Mouse (Mus musculus) liver, postnatal 0 days (tissue): Measurements from ENCODE around the gene Nusap1. TPM values are rescaled to one million over a fixed set of nuclear protein-coding genes. Genes with fewer than 3 reads are reported as not detected.

ENCODE experiments used
- ATAC-seq: fragments of 200-750 bp; cut with Nextera tagmentation; 2 replicates; pipeline ENCODE4 v1.8.0; 2017; ENCODE audit warnings: mild to moderate bottlenecking, moderate library complexity
- DNase-seq: peaks from one replicate; pipeline ENCODE4 v3.0.0-alpha.2; 2016
- H3K27ac ChIP-seq: fragments of 300-500 bp; sonication (generic); 2 replicates; pipeline ENCODE4 v1.5.1; 2014; ENCODE audit warnings: antibody characterized with exemption, moderate library complexity, mild to moderate bottlenecking, low read depth
- H3K27me3 ChIP-seq: fragments of 300-500 bp; sonication (generic); 2 replicates; pipeline ENCODE4 v1.6.1; 2014; ENCODE audit warnings: low read length, control low read depth, mixed read lengths; ENCODE audit not compliant: insufficient read depth
- H3K36me3 ChIP-seq: fragments of 300-500 bp; sonication (generic); replicated peaks from 2 replicates; pipeline ENCODE4 v1.6.1; 2014; ENCODE audit warnings: mild to moderate bottlenecking, control low read depth, low read length, moderate library complexity, mixed read lengths; ENCODE audit not compliant: insufficient read depth
- H3K4me1 ChIP-seq: fragments of 300-500 bp; sonication (generic); 2 replicates; pipeline ENCODE4 v1.6.1; 2014; ENCODE audit warnings: antibody characterized with exemption, mild to moderate bottlenecking, control low read depth; ENCODE audit not compliant: insufficient read depth
- H3K4me2 ChIP-seq: fragments of 300-500 bp; sonication (generic); 2 replicates; pipeline ENCODE4 v1.6.1; 2014; ENCODE audit warnings: low read depth, mild to moderate bottlenecking, low read length, moderate library complexity, mixed read lengths
- H3K4me3 ChIP-seq: fragments of 300-500 bp; sonication (generic); 2 replicates; pipeline ENCODE4 v1.5.1; 2014; ENCODE audit warnings: low read depth, low read length
- H3K9ac ChIP-seq: fragments of 300-500 bp; sonication (generic); replicated peaks from 2 replicates; pipeline ENCODE4 v1.6.1; 2014; ENCODE audit warnings: mild to moderate bottlenecking, moderate library complexity
- H3K9me3 ChIP-seq: fragments of 300-500 bp; sonication (generic); 2 replicates; pipeline ENCODE4 v1.6.1; 2016; ENCODE audit warnings: mild to moderate bottlenecking, control low read depth, low read length, mixed read lengths
- CTCF ChIP-seq: sonication (generic); IDR thresholded peaks from 2 replicates; pipeline ENCODE4 v1.5.1; 2016; ENCODE audit warnings: antibody characterized with exemption, low read depth
- EP300 ChIP-seq: IDR thresholded peaks from 2 replicates; pipeline ENCODE4 v1.6.1; 2016; ENCODE audit warnings: antibody characterized with exemption, low read depth, mild to moderate bottlenecking
- WGBS: fragments of 180-500 bp; shearing (Covaris S2); extraction: QIAGEN DNeasy Blood & Tissue Kit; methylation state at CpG from one replicate; pipeline ENCODE4 v1.1.7; 2014; ENCODE audit not compliant: insufficient replicate concordance; 5-methylcytosine and 5-hydroxymethylcytosine counted together
- polyA plus RNA-seq: library from polyadenylated mRNA; unstranded; fragments of >200 nt; fragmentation: Nextera tagmentation; extraction: Ambion mirVana; gene quantifications from 2 replicates; pipeline ENCODE4 v1.2.1, GENCODE M21; 2015

Gene Nusap1
- 45.8 and 48.5 TPM in 2 replicates for polyA plus RNA-seq

DNA sequence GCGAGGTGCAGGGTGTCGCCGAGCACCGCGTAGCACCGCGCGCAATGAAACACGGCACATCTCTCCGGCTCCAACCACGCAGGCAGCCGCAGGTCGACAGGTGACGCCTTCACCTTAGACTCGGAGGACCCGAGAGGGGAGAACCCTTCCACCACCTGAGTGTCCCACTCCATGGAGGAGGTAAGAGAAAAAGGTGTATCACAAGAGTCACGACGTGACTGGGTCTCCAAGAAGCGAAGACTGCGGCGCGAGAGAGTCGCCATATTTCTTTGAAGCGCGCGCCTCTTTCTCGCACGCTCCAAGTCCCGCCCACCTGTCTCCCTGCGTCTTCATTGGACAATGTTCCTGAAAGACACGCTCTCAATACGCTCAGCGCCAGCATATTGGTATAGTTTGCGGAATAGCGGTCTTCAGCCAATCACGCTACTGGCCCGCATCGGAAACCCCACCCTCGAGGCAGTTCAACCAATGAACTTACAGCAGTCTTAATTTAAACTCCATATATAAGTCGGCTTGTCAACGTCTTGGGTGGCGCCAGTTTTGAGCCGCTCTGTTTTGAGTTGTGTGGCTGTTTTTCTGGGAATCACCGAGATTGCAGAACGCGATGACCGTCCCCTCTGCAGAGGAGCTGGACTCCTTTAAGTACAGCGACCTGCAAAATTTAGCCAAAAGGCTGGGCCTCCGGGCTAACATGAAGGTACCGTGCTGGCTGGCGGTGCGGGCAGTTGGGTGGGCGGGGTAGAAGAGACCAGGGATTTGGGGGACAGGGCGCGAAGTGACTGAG, at the start of gene Nusap1, which contains the start of gene Oip5:
Gene Nusap1, plus strand, starts transcription at position 100 of the 784 bp plus-strand sequence.
Gene Oip5, minus strand, starts transcription at position 271 of the 784 bp plus-strand sequence.
- H3K4me3 ChIP-seq, result peak within 1 kb of the TSS; percentile 78
- no peaks in the 10 kb centered on the region for H3K9me3 ChIP-seq
- no peak for TF ChIP-seq EP300
- no peak for TF ChIP-seq CTCF
- peak within 1 kb of the TSS; percentile 75 for H3K4me2 ChIP-seq
- peak; percentile 99 for ATAC-seq
- no peaks in the 10 kb centered on the region for H3K27me3 ChIP-seq
- H3K9ac ChIP-seq, result peak within 1 kb of the TSS; percentile 85
- WGBS, result under 1% methylated on average over 55 of the region's 55 CpGs
- peak; percentile 94 for DNase-seq
- 0 out of 2 replicates have a peak, but pooled peaks cover 4% of the 10 kb centered on the region for H3K4me1 ChIP-seq
- peak within 1 kb of the TSS; percentile 89 for H3K27ac ChIP-seq
- H3K36me3 ChIP-seq, result peaks cover 8% of the 10 kb centered on the region

GRCm38 (mm10) chr2:119572471-119572870, 45.6 kb upstream of the Nusap1 start:
- no peaks in the 10 kb centered on the region for H3K9me3 ChIP-seq
- H3K4me2 ChIP-seq, result no peak overlapping the region
- peaks cover 37% of the 10 kb centered on the region for H3K36me3 ChIP-seq
- peaks cover 5% of the 10 kb centered on the region for H3K4me1 ChIP-seq
- 46% methylated on average over 1 of the region's 1 CpGs for WGBS
- H3K4me3 ChIP-seq, result no peak overlapping the region
- ATAC-seq (peak; percentile 61), DNase-seq (peak; percentile 49)
- TF ChIP-seq CTCF (no peak), EP300 (peak; percentile 77)
- H3K9ac ChIP-seq, result no peak overlapping the region
- H3K27me3 ChIP-seq, result no peaks in the 10 kb centered on the region
- peak overlapping the region; percentile 70 for H3K27ac ChIP-seq

DNA sequence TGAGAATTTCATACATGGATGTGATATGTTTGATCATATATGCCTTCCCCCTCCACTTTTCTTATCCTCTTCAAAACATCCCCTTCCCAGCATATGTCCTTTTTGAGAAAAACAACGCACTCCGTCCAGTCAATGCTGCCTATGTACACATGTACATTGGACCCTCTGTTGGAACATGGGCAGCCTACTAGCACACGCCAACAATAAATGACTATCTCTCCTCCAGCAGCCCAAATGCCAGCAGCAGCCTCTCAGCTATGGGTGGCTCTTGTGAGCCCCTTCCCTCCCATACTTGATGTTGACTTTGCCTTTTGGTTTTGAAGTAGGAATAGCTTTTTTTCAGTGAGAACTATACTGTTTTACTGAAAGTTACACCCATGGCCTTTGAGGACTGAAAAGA, 36.5 kb upstream of the Nusap1 start:
- peak; percentile 91 for ATAC-seq
- H3K27ac ChIP-seq, result peak overlapping the region; percentile 92
- H3K36me3 ChIP-seq, result peaks cover 26% of the 10 kb centered on the region
- no peak overlapping the region for H3K4me3 ChIP-seq
- H3K4me2 ChIP-seq, result no peak overlapping the region
- no peaks in the 10 kb centered on the region; the same call in 1 of the 2 replicates for H3K4me1 ChIP-seq
- TF ChIP-seq CTCF (no peak), EP300 (peak; percentile 31; the same call in 1 of the 2 replicates)
- H3K9me3 ChIP-seq, result no peaks in the 10 kb centered on the region
- H3K9ac ChIP-seq, result no peak overlapping the region; the same call in 1 of the 2 replicates
- 61% methylated on average over 3 of the region's 3 CpGs for WGBS
- H3K27me3 ChIP-seq, result no peaks in the 10 kb centered on the region
- DNase-seq, result peak; percentile 32

DNA sequence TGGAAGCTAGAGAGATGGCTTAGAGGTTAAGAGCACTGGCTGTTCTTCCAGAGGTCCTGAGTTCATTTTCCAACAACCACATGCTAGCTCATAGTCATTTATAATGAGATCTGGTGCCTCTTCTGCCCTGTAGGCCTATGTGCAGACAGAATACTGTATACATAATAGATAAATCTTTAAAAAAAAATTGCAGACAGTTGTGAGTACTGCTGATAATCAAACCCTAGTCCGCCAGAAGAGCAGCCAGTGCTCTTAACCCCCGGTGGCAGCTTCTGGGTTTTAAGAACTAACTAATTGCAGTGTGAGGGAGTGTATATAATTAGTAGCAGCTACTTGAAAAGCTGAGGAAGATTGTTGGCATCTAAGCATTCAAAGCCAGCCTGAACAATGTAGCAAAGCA, 34.7 kb upstream of the Nusap1 start:
- ATAC-seq (no peak), DNase-seq (no peak)
- Histone ChIP-seq H3K9ac (no peak overlapping the region), H3K4me3 (no peak overlapping the region), H3K4me1 (no peaks in the 10 kb centered on the region; the same call in 1 of the 2 replicates), H3K27ac (no peak overlapping the region), H3K4me2 (no peak overlapping the region), H3K36me3 (peaks cover 16% of the 10 kb centered on the region), H3K9me3 (no peaks in the 10 kb centered on the region), H3K27me3 (no peaks in the 10 kb centered on the region)
- 40% methylated on average over 2 of the region's 2 CpGs for WGBS
- TF ChIP-seq EP300, result no peak
- no peak for TF ChIP-seq CTCF

DNA sequence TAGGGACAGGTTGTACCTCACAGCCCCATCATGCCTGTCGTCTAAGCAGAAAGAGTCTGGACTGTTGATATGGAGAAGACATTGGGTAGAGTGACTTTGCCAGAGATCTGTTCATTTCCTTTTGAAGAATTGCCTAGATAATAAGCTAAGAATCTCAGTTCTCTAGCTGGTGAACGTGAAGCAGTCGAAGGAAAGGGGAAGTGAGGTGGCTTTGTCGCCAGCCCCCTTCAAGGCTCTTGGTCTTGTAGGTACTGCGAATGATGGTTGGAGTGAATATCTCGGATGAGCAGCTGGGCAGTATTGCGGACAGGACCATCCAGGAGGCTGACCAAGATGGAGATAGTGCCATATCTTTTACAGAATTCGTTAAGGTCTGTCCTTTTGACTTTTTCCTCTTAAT, 33.8 kb upstream of the Nusap1 start:
- DNase-seq, result no peak
- Histone ChIP-seq H3K4me3 (no peak overlapping the region), H3K9ac (no peak overlapping the region), H3K27me3 (no peaks in the 10 kb centered on the region), H3K4me2 (no peak overlapping the region), H3K36me3 (peaks cover 14% of the 10 kb centered on the region), H3K27ac (no peak overlapping the region), H3K4me1 (no peaks in the 10 kb centered on the region; the same call in 1 of the 2 replicates), H3K9me3 (no peaks in the 10 kb centered on the region)
- WGBS, result 67% methylated on average over 8 of the region's 8 CpGs
- TF ChIP-seq EP300, result no peak
- no peak for TF ChIP-seq CTCF
- no peak for ATAC-seq

DNA sequence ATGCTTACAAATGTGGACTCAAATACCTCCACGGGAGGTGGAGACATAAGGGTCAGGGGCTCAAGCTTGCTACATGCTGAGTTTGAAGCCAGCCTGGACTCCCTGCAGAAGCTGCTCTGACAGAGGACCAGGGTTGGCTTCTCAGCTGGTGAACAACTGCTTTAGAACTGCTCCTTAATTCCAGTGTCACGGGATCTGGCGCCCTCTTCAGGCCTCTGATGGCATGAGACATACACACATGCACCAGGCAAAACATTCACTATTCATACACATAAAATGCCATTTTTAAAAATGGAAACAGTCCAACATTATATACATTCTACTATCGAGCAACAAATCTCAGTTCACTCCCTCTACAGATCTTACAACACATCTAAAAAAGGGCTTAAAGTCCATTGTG, 30.7 kb upstream of the Nusap1 start:
- WGBS, result 15% methylated on average over 4 of the region's 4 CpGs

More for the DNA sequence above, 30.7 kb upstream of the Nusap1 start:
- no peak overlapping the region for H3K27ac ChIP-seq
- no peaks in the 10 kb centered on the region for H3K27me3 ChIP-seq
- peaks cover 17% of the 10 kb centered on the region for H3K36me3 ChIP-seq
- no peak overlapping the region for H3K4me2 ChIP-seq
- no peak overlapping the region for H3K4me3 ChIP-seq
- no peak overlapping the region for H3K9ac ChIP-seq
- TF ChIP-seq EP300 (no peak), CTCF (peak; percentile 95)
- no peaks in the 10 kb centered on the region for H3K4me1 ChIP-seq
- DNase-seq (peak; percentile 84), ATAC-seq (peak; percentile 77)
- H3K9me3 ChIP-seq, result no peaks in the 10 kb centered on the region
